Mouse (Mus musculus) stomach, adult 2 months (tissue): ENCODE measurements around the gene Hibch. TPM values are rescaled to one million over a fixed set of nuclear protein-coding genes. Genes with fewer than 3 reads are reported as not detected.

ENCODE experiments used
- polyA plus RNA-seq: library from polyadenylated mRNA; depleted of rRNA; stranded (reverse); fragments of >200 nt; gene quantifications from 2 replicates; pipeline ENCODE4 v1.2.3, GENCODE M21; 2012; rRNA removed

Gene Hibch
- polyA plus RNA-seq = 13.4 and 14.4 TPM in 2 replicates

DNA sequence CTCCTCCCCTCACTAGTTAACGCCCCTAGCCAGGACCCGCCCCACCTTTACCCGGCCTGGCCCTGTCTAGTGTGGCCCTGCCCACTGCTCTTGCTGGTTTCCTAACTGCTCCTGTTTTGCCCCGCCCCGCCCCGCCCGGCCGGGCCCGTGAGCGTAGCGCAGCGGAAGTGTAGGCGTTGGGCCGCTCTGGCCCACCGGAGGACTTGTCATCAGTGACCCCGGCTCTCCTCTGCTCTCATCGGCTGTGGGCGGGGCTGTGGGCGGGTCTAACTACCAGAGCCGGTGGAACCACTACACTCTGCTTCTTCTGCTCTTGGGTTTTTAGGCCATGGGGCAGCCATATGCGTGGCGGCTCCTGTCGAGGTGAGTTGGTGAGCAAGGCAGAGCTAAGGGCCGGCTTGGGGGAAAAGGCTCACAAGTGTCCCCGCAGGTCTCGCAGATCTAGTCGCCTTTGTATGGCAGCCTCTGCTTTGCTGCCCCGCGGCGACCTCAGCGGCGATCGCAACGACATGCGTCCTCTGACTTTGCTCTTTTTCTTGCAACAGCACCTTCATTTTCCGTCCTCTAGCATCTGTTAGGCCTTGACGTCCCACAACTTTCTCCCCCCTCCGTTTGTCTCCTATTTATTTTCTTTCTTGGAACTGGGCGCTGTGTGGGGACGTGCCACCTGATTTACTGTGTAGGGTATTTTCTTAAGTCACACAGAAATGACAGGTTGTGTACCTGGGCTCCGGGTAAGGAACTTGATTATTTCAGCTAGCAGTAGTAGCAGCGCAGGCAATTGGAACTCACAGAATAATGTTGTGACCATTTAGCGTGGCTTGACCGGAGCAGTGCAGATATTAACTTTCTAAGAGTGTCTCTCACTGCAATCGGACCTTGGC is at the start of gene Hibch:
TSS of gene Hibch (plus strand) at position 148 of the 884 bp plus-strand sequence.

DNA sequence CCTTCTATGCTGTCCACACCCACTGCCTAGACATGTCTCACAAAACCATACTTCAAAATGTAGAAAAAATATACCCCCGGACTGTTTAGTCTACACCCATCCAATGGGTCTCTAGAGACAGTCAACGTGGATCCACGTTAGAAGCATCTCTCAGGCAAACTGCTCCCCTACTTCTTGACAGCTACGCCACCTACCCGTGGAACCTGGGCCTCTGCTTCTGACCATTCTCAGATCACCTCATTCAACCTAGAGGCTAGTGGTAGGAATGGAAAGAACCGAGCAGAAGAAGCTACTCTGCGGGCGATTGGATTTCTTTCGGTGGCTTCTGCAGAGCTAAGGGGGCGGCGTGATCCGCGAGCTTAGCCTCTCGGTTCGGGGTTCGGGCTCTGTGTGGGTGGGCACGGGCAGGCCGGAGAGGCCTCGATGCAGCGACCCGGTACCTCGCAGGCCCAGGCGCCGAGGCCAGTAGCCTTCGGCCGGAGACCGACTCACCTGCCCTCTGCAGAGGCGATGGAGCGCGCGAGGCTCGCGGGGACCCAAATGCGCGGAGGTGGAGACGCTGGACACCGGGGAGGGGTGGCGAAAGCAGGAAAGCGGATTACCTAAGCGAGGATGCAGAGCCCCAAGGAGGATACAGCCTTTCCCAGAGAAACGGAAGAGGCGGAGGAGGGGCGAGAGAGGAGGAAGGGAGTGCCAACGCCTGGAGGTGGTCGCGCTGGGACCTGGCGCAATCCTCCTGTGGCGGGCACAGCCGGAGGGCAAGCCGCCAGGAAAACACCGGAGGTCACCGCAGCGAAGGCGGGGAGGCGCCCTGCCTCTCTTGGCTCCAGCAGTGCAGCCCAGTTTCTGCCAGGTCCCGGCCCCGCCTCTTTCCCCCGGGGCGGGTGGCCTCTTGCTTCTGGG is 27.6 kb upstream of the Hibch start, which contains the start of gene Inpp1:
TSS of gene Inpp1 (minus strand) at position 779 of the 903 bp plus-strand sequence.

Other genes starting within 250 kb of the Hibch start
- 1.5 and 1.9 TPM in 2 replicates for gene Nemp2, start 214.2 kb upstream of the Hibch start, polyA plus RNA-seq
- gene Mfsd6, start 117.5 kb upstream of the Hibch start, polyA plus RNA-seq = 10.6 and 10.8 TPM in 2 replicates
- gene Inpp1, start 27.2 kb upstream of the Hibch start, polyA plus RNA-seq = 1.2 and 1.7 TPM in 2 replicates
- gene 1700019D03Rik, start 175.2 kb downstream of the Hibch start, polyA plus RNA-seq = 0.40 and 0.41 TPM in 2 replicates
- gene Mstn, start 216.7 kb downstream of the Hibch start, polyA plus RNA-seq = 0.03 TPM in 1 of 2 replicates, not detected in the other